Mouse (Mus musculus) G1E (cell line): Measurements from ENCODE around the gene Skap1. TPM values are rescaled to one million over a fixed set of nuclear protein-coding genes. Genes with fewer than 3 reads are reported as not detected.

Experiments
- ATAC-seq: 2 replicates; pipeline ENCODE4 v1.8.0; 2016; ENCODE audit warnings: mild to moderate bottlenecking; ENCODE audit not compliant: insufficient number of reproducible peaks, poor library complexity, low FRiP score, severe bottlenecking; ENCODE audit errors: extremely low read depth
- DNase-seq: peaks from one replicate; pipeline ENCODE4 v3.0.0; 2012; ENCODE audit warnings: low spot score
- H3K27me3 ChIP-seq: 2 replicates; pipeline ENCODE4 v1.6.1; 2012; ENCODE audit warnings: mild to moderate bottlenecking, low read length, inconsistent platforms; ENCODE audit not compliant: insufficient read depth
- H3K36me3 ChIP-seq: replicated peaks from 2 replicates; pipeline ENCODE3; 2012; ENCODE audit warnings: mild to moderate bottlenecking, inconsistent platforms
- H3K4me1 ChIP-seq: 2 replicates; pipeline ENCODE4 v1.6.1; 2012; ENCODE audit warnings: low read depth, low read length, inconsistent platforms, mixed read lengths; ENCODE audit not compliant: insufficient read depth
- H3K4me3 ChIP-seq: 2 replicates; pipeline ENCODE4 v1.5.1; 2012; ENCODE audit warnings: low read depth, mild to moderate bottlenecking, inconsistent platforms, low read length, moderate library complexity, mixed read lengths
- H3K9me3 ChIP-seq: replicated peaks from 2 replicates; pipeline ENCODE4 v1.6.1; 2012; ENCODE audit warnings: inconsistent platforms
- CTCF ChIP-seq: IDR thresholded peaks from 2 replicates; pipeline ENCODE4 v1.5.1; 2012; ENCODE audit warnings: low read depth, low read length, inconsistent platforms, mixed read lengths
- GATA1 ChIP-seq: IDR thresholded peaks from 2 replicates; pipeline ENCODE4 v1.6.1; 2012; ENCODE audit warnings: borderline replicate concordance, low read length, inconsistent platforms, mixed read lengths
- GATA2 ChIP-seq: IDR thresholded peaks from 2 replicates; pipeline ENCODE4 v1.6.1; 2012; ENCODE audit warnings: low read depth, low read length, inconsistent platforms, borderline replicate concordance
- POLR2AphosphoS5 ChIP-seq: IDR thresholded peaks from 2 replicates; pipeline ENCODE4 v1.6.1; 2012; ENCODE audit warnings: low read depth, low read length, inconsistent platforms; ENCODE audit not compliant: insufficient replicate concordance
- TAL1 ChIP-seq: conservative IDR thresholded peaks from 2 replicates; pipeline ENCODE4 v1.6.1; 2012; ENCODE audit warnings: low read depth, low read length, inconsistent platforms, mixed read lengths
- polyA plus RNA-seq: library from polyadenylated mRNA; stranded (reverse); fragments of >175 nt; gene quantifications from 2 replicates; pipeline ENCODE4 v1.2.3, GENCODE M21; 2012
- total RNA-seq, 2 experiments: library from RNA; stranded (forward) in 1 of 2; stranded (reverse) in 1 of 2; fragments of 200-1000 nt in 1 of 2; fragments of >200 nt in 1 of 2; fragmentation: Nextera tagmentation in 1 of 2; gene quantifications; 2 replicates each; pipeline ENCODE4 v1.2.3; 2014 to 2017

Gene Skap1
- total and polyA plus RNA-seq, 3 experiments, result 0.55 TPM; not detected in 2

DNA sequence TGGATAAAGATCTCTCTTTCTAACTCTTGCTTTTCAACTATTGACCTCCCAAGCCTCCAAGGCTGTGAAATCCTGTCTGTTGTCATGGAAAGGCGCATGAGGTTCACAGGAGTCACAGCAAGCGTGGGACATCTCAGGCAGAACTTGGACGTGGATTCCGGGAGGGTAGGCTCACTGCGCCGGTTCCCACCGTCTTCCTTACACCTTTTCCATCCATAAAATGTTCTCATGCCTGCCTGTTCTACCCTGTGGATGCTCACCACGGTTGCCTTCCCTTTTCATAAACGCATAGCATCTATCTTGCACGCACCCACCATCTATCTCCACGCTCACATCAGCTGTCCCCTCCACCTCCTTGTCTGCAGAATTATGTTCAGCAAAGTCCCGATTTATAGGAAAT, 276.4 kb downstream of the Skap1 start:
- no peak overlapping the region for H3K4me3 ChIP-seq
- H3K27me3 ChIP-seq, result peaks cover 21% of the 10 kb centered on the region
- ATAC-seq (no peak), DNase-seq (no peak)
- no peak for TF ChIP-seq GATA2
- no peak for TF ChIP-seq GATA1
- H3K9me3 ChIP-seq, result no peaks in the 10 kb centered on the region
- H3K4me1 ChIP-seq, result no peaks in the 10 kb centered on the region
- H3K36me3 ChIP-seq, result no peaks in the 10 kb centered on the region

DNA sequence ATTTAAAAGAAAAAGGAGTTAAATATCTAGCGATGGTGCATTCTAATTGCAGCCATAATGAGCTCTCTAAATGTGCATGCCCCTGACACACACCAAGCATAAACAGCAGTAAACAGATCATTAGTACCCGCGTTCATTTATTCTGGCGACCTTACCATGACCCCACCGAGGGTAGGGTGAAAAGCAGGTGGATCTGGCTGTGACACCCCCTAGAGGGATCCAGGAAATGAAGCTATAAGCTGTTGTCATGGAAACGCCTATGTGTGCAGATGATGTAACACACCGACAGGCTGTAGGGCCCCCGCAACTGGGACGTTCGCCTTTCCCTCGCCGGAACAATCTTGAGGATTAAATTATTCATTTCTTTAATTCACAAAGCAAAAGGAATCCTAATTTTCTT, 277.6 kb downstream of the Skap1 start:
- ATAC-seq (no peak), DNase-seq (no peak)
- H3K4me3 ChIP-seq, result no peak overlapping the region
- no peaks in the 10 kb centered on the region for H3K36me3 ChIP-seq
- TF ChIP-seq GATA1 (no peak), POLR2AphosphoS5 (no peak), CTCF (no peak), TAL1 (no peak), GATA2 (no peak)
- H3K27me3 ChIP-seq, result peaks cover 16% of the 10 kb centered on the region
- no peaks in the 10 kb centered on the region for H3K9me3 ChIP-seq
- H3K4me1 ChIP-seq, result no peaks in the 10 kb centered on the region

DNA sequence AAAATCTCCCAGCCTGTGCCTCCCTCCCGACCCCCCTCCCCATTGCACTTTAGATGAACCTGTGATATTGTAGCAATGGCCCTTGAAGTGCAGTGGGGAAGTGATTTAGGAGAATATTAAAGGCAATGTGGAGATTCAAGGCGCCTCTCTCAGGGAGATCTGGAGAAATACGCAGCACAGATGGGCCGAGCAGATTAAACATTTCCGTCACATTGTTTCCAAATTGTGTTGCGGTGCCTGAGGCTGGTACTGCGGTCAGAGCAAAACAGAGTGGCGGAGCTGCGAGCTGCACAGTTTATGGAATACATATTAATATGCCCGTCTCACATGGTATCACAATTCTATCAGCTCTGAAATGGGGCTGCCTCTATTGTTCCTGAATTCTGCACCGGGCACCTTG, 278.6 kb downstream of the Skap1 start:
- Histone ChIP-seq H3K4me3 (no peak overlapping the region), H3K4me1 (no peaks in the 10 kb centered on the region), H3K36me3 (no peaks in the 10 kb centered on the region), H3K27me3 (peaks cover 25% of the 10 kb centered on the region), H3K9me3 (no peaks in the 10 kb centered on the region)
- no peak for TF ChIP-seq GATA2
- no peak for TF ChIP-seq CTCF
- TF ChIP-seq POLR2AphosphoS5, result no peak
- no peak for TF ChIP-seq GATA1
- no peak for TF ChIP-seq TAL1
- ATAC-seq (no peak), DNase-seq (no peak)

DNA sequence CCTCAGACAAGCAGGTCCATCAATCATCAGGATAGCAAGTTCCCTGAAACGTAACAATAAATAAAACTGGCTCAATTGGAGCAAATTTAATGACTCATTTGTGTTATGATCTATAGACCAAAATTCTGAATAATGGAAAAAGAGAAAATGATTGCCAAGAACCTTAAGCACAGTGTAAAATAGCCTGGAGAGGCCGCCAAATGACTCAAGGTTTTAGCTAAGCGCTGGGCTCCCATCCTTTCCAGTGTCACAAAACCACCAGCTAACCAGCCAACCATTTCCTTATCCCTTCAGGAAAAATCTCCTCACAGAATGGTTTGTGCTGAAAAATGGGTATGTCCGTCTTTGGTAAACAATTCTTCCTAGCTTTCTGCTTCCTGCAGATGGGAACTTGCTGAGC, 279.5 kb downstream of the Skap1 start:
- Histone ChIP-seq H3K36me3 (no peaks in the 10 kb centered on the region), H3K9me3 (no peaks in the 10 kb centered on the region), H3K4me3 (no peak overlapping the region), H3K27me3 (peaks cover 30% of the 10 kb centered on the region), H3K4me1 (no peaks in the 10 kb centered on the region)
- TF ChIP-seq GATA2 (no peak), TAL1 (no peak), CTCF (no peak), POLR2AphosphoS5 (no peak), GATA1 (no peak)
- ATAC-seq, result no peak
- no peak for DNase-seq

DNA sequence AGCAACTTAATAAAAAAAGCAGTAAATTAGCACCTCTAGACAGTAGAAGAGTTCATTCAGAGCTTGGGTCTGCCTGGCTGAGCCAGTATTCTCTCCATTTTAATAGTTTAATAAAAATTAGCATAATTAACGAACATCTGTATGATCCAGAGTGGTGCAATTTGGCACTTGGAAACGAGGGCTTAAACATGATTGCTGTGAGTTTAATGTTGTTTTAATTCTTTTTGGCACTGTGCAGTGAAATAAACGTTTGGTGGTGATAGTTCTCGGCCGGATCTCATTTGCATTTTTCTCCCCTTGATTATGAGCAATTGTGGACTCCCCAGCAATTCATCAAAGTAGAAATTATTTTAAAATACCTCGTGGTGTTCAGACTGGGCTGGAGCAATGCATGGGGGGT, 282.3 kb downstream of the Skap1 start:
- no peak overlapping the region for H3K4me3 ChIP-seq
- no peaks in the 10 kb centered on the region for H3K9me3 ChIP-seq
- DNase-seq (no peak), ATAC-seq (no peak)
- H3K27me3 ChIP-seq, result peaks cover 33% of the 10 kb centered on the region
- H3K36me3 ChIP-seq, result no peaks in the 10 kb centered on the region
- H3K4me1 ChIP-seq, result no peaks in the 10 kb centered on the region
- TF ChIP-seq GATA1, result no peak
- TF ChIP-seq POLR2AphosphoS5, result no peak
- no peak for TF ChIP-seq GATA2
- TF ChIP-seq CTCF, result no peak
- TF ChIP-seq TAL1, result no peak

DNA sequence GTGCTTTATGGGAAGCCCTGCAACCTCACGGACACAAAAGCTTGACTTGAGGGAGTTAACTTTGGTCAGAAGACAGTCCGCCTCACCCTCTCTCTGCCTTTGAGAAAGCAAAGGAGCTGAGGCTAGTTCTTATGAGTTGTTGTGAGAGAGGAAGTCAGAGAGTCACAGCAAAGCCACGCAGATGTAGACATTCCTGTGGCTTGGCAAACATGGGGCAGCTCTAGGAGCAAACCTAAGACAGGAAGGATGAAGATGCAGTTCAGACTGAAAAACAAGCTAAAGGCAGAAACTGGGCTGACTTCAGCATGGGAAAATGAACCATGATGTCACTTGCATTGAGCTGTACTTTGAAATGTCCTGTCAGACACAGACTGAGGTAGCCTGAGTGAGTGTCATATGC, 283.2 kb downstream of the Skap1 start:
- H3K4me1 ChIP-seq, result no peaks in the 10 kb centered on the region
- H3K9me3 ChIP-seq, result no peaks in the 10 kb centered on the region
- DNase-seq (no peak), ATAC-seq (no peak)
- H3K36me3 ChIP-seq, result no peaks in the 10 kb centered on the region
- peaks cover 33% of the 10 kb centered on the region for H3K27me3 ChIP-seq
- TF ChIP-seq TAL1, result no peak
- TF ChIP-seq CTCF, result no peak
- no peak for TF ChIP-seq GATA2
- no peak for TF ChIP-seq GATA1
- H3K4me3 ChIP-seq, result no peak overlapping the region

DNA sequence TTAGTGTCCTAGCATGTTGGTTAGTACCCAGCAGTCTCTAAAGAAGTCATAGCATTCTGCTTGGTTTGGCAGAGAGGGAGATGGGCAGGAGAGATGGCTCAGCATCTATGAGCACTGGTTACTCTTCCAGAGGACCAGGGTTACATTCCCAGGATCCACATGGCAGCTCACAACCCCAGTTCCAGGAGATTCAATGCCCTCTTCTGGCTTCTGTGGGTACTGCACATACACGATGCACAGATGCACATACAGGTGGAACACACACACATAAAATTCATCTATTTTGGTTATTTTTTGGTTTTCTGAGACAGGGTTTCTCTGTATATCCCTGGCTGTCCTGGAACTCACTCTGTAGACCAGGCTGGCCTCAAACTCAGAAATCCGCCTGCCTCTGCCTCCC, 290.9 kb downstream of the Skap1 start:
- DNase-seq, result no peak
- H3K36me3 ChIP-seq, result no peaks in the 10 kb centered on the region
- H3K9me3 ChIP-seq, result no peaks in the 10 kb centered on the region
- TF ChIP-seq POLR2AphosphoS5, result no peak
- no peak for TF ChIP-seq GATA2
- no peak for TF ChIP-seq TAL1
- no peak for TF ChIP-seq CTCF
- TF ChIP-seq GATA1, result no peak
- ATAC-seq, result no peak
- no peaks in the 10 kb centered on the region for H3K4me1 ChIP-seq
- no peak overlapping the region for H3K4me3 ChIP-seq
- H3K27me3 ChIP-seq, result peaks cover 19% of the 10 kb centered on the region
